Mouse (Mus musculus): ENCODE measurements around the gene Mpzl2. TPM values are rescaled to one million over a fixed set of nuclear protein-coding genes. Genes with fewer than 3 reads are reported as not detected.

Mpzl2 gene
- polyA plus RNA-seq, 1 experiment: not detected

GRCm38 (mm10) chr9:45088040-45088439 lies 48.4 kb downstream of the Mpzl2 start:
- H3K27ac ChIP-seq (ENCODE audit: insufficient read depth, low read depth, low read length): no peak overlapping the region
- H3K4me3 ChIP-seq (ENCODE audit: insufficient read depth, low read depth, low read length): no peak overlapping the region
- H3K4me1 ChIP-seq (ENCODE audit: control insufficient read depth, insufficient read depth, low read length): no peaks in the 10 kb centered on the region
- no peak for TF ChIP-seq POLR2A (IDR thresholded peaks at IDR 0.05; ENCODE audit: insufficient read depth, low read depth, low read length)
- TF ChIP-seq CTCF (IDR thresholded peaks at IDR 0.05; ENCODE audit: insufficient read depth, low read depth, low read length): no peak

- 77% methylated on average over 3 of the region's 3 CpGs for WGBS
- TF ChIP-seq POLR2A (IDR thresholded peaks at IDR 0.05; ENCODE audit: insufficient read depth, low read depth, low read length) (no peak), CTCF (IDR thresholded peaks at IDR 0.05; ENCODE audit: insufficient read depth, low read depth, low read length) (no peak)
- H3K27ac ChIP-seq (ENCODE audit: insufficient read depth, low read depth, low read length): no peak overlapping the region
- no peaks in the 10 kb centered on the region for H3K4me1 ChIP-seq (ENCODE audit: control insufficient read depth, insufficient read depth, low read length)
- H3K4me3 ChIP-seq (ENCODE audit: insufficient read depth, low read depth, low read length): no peak overlapping the region
Observed at GRCm38 (mm10) chr9:45090811-45091210, 51.2 kb downstream of the Mpzl2 start.

- no peak overlapping the region for H3K4me3 ChIP-seq (ENCODE audit: insufficient read depth, low read depth, low read length)
- H3K4me1 ChIP-seq (ENCODE audit: control insufficient read depth, insufficient read depth, low read length): no peaks in the 10 kb centered on the region
- H3K27ac ChIP-seq (ENCODE audit: insufficient read depth, low read depth, low read length): no peak overlapping the region
- TF ChIP-seq CTCF (IDR thresholded peaks at IDR 0.05; ENCODE audit: insufficient read depth, low read depth, low read length) (no peak), POLR2A (IDR thresholded peaks at IDR 0.05; ENCODE audit: insufficient read depth, low read depth, low read length) (no peak)
- WGBS: 50% methylated on average over 4 of the region's 4 CpGs
Observed at GRCm38 (mm10) chr9:45092641-45093040, 53.0 kb downstream of the Mpzl2 start.

- WGBS: 65% methylated on average over 6 of the region's 6 CpGs
Observed at GRCm38 (mm10) chr9:45095149-45095937, 55.7 kb downstream of the Mpzl2 start.

GRCm38 (mm10) chr9:45097877-45098276 lies 58.3 kb downstream of the Mpzl2 start:
- TF ChIP-seq POLR2A (IDR thresholded peaks at IDR 0.05; ENCODE audit: insufficient read depth, low read depth, low read length): no peak
- TF ChIP-seq CTCF (IDR thresholded peaks at IDR 0.05; ENCODE audit: insufficient read depth, low read depth, low read length): no peak
- no peaks in the 10 kb centered on the region for H3K4me1 ChIP-seq (ENCODE audit: control insufficient read depth, insufficient read depth, low read length)
- WGBS: 86% methylated on average over 5 of the region's 5 CpGs
- H3K27ac ChIP-seq (ENCODE audit: insufficient read depth, low read depth, low read length): no peak overlapping the region
- H3K4me3 ChIP-seq (ENCODE audit: insufficient read depth, low read depth, low read length): no peak overlapping the region

More at GRCm38 (mm10) chr9:45095149-45095937, 55.7 kb downstream of the Mpzl2 start:
- Histone ChIP-seq H3K4me1 (ENCODE audit: control insufficient read depth, insufficient read depth, low read length) (no peaks in the 10 kb centered on the region), H3K27ac (ENCODE audit: insufficient read depth, low read depth, low read length) (no peak overlapping the region), H3K4me3 (ENCODE audit: insufficient read depth, low read depth, low read length) (no peak overlapping the region)
- no peak for TF ChIP-seq CTCF (IDR thresholded peaks at IDR 0.05; ENCODE audit: insufficient read depth, low read depth, low read length)
- TF ChIP-seq POLR2A (IDR thresholded peaks at IDR 0.05; ENCODE audit: insufficient read depth, low read depth, low read length): no peak

- WGBS: 62% methylated on average over 3 of the region's 3 CpGs
Observed at GRCm38 (mm10) chr9:45098426-45098825, 58.8 kb downstream of the Mpzl2 start.

GRCm38 (mm10) chr9:45102528-45102927 lies 62.9 kb downstream of the Mpzl2 start:
- H3K4me3 ChIP-seq (ENCODE audit: insufficient read depth, low read depth, low read length): no peak overlapping the region
- TF ChIP-seq POLR2A (IDR thresholded peaks at IDR 0.05; ENCODE audit: insufficient read depth, low read depth, low read length): no peak
- no peak for TF ChIP-seq CTCF (IDR thresholded peaks at IDR 0.05; ENCODE audit: insufficient read depth, low read depth, low read length)
- 93% methylated on average over 1 of the region's 1 CpGs for WGBS
- H3K4me1 ChIP-seq (ENCODE audit: control insufficient read depth, insufficient read depth, low read length): no peaks in the 10 kb centered on the region
- H3K27ac ChIP-seq (ENCODE audit: insufficient read depth, low read depth, low read length): no peak overlapping the region

More at GRCm38 (mm10) chr9:45098426-45098825, 58.8 kb downstream of the Mpzl2 start:
- TF ChIP-seq CTCF (IDR thresholded peaks at IDR 0.05; ENCODE audit: insufficient read depth, low read depth, low read length) (no peak), POLR2A (IDR thresholded peaks at IDR 0.05; ENCODE audit: insufficient read depth, low read depth, low read length) (no peak)
- Histone ChIP-seq H3K27ac (ENCODE audit: insufficient read depth, low read depth, low read length) (no peak overlapping the region), H3K4me3 (ENCODE audit: insufficient read depth, low read depth, low read length) (no peak overlapping the region), H3K4me1 (ENCODE audit: control insufficient read depth, insufficient read depth, low read length) (no peaks in the 10 kb centered on the region)

GRCm38 (mm10) chr9:45103211-45103979 lies 63.8 kb downstream of the Mpzl2 start:
- Histone ChIP-seq H3K4me3 (ENCODE audit: insufficient read depth, low read depth, low read length) (no peak overlapping the region), H3K27ac (ENCODE audit: insufficient read depth, low read depth, low read length) (no peak overlapping the region), H3K4me1 (ENCODE audit: control insufficient read depth, insufficient read depth, low read length) (no peaks in the 10 kb centered on the region)
- WGBS: 87% methylated on average over 11 of the region's 11 CpGs
- TF ChIP-seq POLR2A (IDR thresholded peaks at IDR 0.05; ENCODE audit: insufficient read depth, low read depth, low read length) (no peak), CTCF (IDR thresholded peaks at IDR 0.05; ENCODE audit: insufficient read depth, low read depth, low read length) (no peak)

Other genes starting within 250 kb of the Mpzl2 start
- gene Tmem25, start 240.5 kb upstream of the Mpzl2 start, polyA plus RNA-seq (2012; ENCODE audit: insufficient read depth, insufficient read length, low replicate concordance, missing spikeins): not detected in 2 replicates
- gene Ttc36, start 236.7 kb upstream of the Mpzl2 start, polyA plus RNA-seq (2012; ENCODE audit: insufficient read depth, insufficient read length, low replicate concordance, missing spikeins): not detected in 2 replicates
- gene Kmt2a, start 158.5 kb upstream of the Mpzl2 start, polyA plus RNA-seq (2012; ENCODE audit: insufficient read depth, insufficient read length, low replicate concordance, missing spikeins): 83.9 and 320 TPM in 2 replicates
- gene Atp5l, start 119.1 kb upstream of the Mpzl2 start, polyA plus RNA-seq (2012; ENCODE audit: insufficient read depth, insufficient read length, low replicate concordance, missing spikeins): not detected in 2 replicates
- gene Ube4a, start 74.2 kb upstream of the Mpzl2 start, polyA plus RNA-seq (2012; ENCODE audit: insufficient read depth, insufficient read length, low replicate concordance, missing spikeins): not detected in 2 replicates
- 736 and 767 TPM in 2 replicates for gene Cd3g, start 59.4 kb upstream of the Mpzl2 start, polyA plus RNA-seq (2012; ENCODE audit: insufficient read depth, insufficient read length, low replicate concordance, missing spikeins)
- gene Cd3d, start 58.0 kb upstream of the Mpzl2 start, polyA plus RNA-seq (2012; ENCODE audit: insufficient read depth, insufficient read length, low replicate concordance, missing spikeins): not detected in 2 replicates
- not detected in 2 replicates for gene Cd3e, start 30.2 kb upstream of the Mpzl2 start, polyA plus RNA-seq (2012; ENCODE audit: insufficient read depth, insufficient read length, low replicate concordance, missing spikeins)
- gene Mpzl3, start 15.4 kb downstream of the Mpzl2 start, polyA plus RNA-seq (2012; ENCODE audit: insufficient read depth, insufficient read length, low replicate concordance, missing spikeins): not detected in 2 replicates
- not detected in 2 replicates for gene Jaml, start 39.4 kb downstream of the Mpzl2 start, polyA plus RNA-seq (2012; ENCODE audit: insufficient read depth, insufficient read length, low replicate concordance, missing spikeins)
- not detected in 2 replicates for gene Scn2b, start 78.0 kb downstream of the Mpzl2 start, polyA plus RNA-seq (2012; ENCODE audit: insufficient read depth, insufficient read length, low replicate concordance, missing spikeins)
- gene Scn4b, start 98.6 kb downstream of the Mpzl2 start, polyA plus RNA-seq (2012; ENCODE audit: insufficient read depth, insufficient read length, low replicate concordance, missing spikeins): not detected in 2 replicates
- gene BC049352, start 142.2 kb downstream of the Mpzl2 start, polyA plus RNA-seq (2012; ENCODE audit: insufficient read depth, insufficient read length, low replicate concordance, missing spikeins): not detected in 2 replicates
- gene Tmprss4, start 164.3 kb downstream of the Mpzl2 start, polyA plus RNA-seq (2012; ENCODE audit: insufficient read depth, insufficient read length, low replicate concordance, missing spikeins): not detected in 2 replicates
- gene Il10ra, start 229.3 kb downstream of the Mpzl2 start, polyA plus RNA-seq (2012; ENCODE audit: insufficient read depth, insufficient read length, low replicate concordance, missing spikeins): not detected in 2 replicates

Measured in olfactory bulb, adult 2 months (tissue).